Mouse (Mus musculus): ENCODE results near the gene Taok3. TPM values are rescaled to one million over a fixed set of nuclear protein-coding genes. Genes with fewer than 3 reads are reported as not detected.

Taok3 gene
- polyA plus RNA-seq, 1 experiment from 2014 or later = 19.7 TPM

DNA sequence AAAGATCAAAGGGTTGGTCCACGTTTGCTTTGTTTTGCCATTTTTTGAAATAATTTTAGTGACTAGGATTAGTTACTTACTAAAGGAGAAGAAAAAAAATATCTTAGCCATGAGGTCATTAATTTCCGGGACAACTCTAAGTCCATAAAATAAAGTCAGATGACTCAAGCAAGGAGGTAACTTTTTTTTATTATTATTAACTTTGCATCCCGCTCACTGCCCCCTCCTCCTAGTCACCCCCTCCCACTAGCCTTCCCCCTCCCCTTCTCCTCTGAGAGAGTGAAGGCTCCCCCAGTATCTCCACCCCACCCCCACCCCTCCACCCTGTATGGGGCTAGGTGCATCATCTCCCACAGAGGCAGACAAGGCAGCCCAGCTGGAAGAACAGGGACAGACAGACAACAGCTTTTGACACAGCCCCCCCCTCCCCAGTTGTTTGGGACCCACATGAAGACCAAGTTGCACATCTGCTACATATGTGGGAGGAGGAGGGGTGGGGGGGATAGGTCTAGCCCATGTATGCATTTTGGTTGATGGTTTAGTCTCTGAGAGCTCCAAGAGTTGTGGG, 15.0 kb downstream of the Taok3 start:
- H3K4me1 ChIP-seq (ENCODE audit: control insufficient read depth, insufficient read depth, low read length) = peaks cover 7% of the 10 kb centered on the region
- no peak overlapping the region for H3K9ac ChIP-seq (ENCODE audit: low read length)
- no peak overlapping the region for H3K4me2 ChIP-seq
- no peaks in the 10 kb centered on the region for H3K9me3 ChIP-seq (ENCODE audit: control insufficient read depth, low read length)
- no peak for ATAC-seq (ENCODE audit: low FRiP score)
- no peaks in the 10 kb centered on the region for H3K36me3 ChIP-seq (ENCODE audit: control insufficient read depth, insufficient read depth, low read length)
- no peak overlapping the region for H3K4me3 ChIP-seq (ENCODE audit: low read depth, low read length)
- no peaks in the 10 kb centered on the region for H3K27me3 ChIP-seq (ENCODE audit: control insufficient read depth, insufficient read depth, low read length)
- no peak overlapping the region for H3K27ac ChIP-seq (ENCODE audit: low read depth, low read length)
- WGBS = 78% methylated on average over 3 of the region's 3 CpGs
- no peak for DNase-seq (ENCODE audit: low spot score, missing footprints)

DNA sequence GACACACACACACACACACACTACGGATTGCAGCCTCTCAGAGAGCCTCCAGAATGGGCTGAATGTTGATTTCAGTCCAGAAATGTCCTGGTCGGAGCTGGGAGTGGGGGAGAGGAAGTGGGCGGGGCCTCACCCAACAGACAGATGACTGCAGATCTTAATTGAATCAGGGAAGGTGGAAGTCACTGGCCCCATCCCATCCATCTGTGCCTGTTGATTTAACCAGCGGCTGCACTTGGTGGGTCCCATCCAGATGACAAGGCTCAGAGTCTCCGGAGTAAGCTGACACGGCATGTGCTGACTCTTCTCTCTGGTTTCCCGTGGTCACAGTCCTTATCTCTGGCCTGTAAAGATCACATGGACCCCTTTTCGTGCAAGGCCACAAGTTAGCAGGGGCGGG, 15.9 kb downstream of the Taok3 start:
- H3K9me3 ChIP-seq (ENCODE audit: control insufficient read depth, low read length) = no peaks in the 10 kb centered on the region
- no peak overlapping the region for H3K4me2 ChIP-seq
- ATAC-seq (ENCODE audit: low FRiP score) (peak; percentile 67; the same call in 1 of the 2 replicates), DNase-seq (ENCODE audit: low spot score, missing footprints) (peak; percentile 86)
- whole genome bisulfite sequencing = 47% methylated on average over 9 of the region's 9 CpGs
- H3K4me3 ChIP-seq (ENCODE audit: low read depth, low read length) = no peak overlapping the region
- no peaks in the 10 kb centered on the region for H3K27me3 ChIP-seq (ENCODE audit: control insufficient read depth, insufficient read depth, low read length)
- H3K4me1 ChIP-seq (ENCODE audit: control insufficient read depth, insufficient read depth, low read length) = peaks cover 7% of the 10 kb centered on the region
- no peaks in the 10 kb centered on the region for H3K36me3 ChIP-seq (ENCODE audit: control insufficient read depth, insufficient read depth, low read length)
- H3K9ac ChIP-seq (ENCODE audit: low read length) = no peak overlapping the region
- no peak overlapping the region for H3K27ac ChIP-seq (ENCODE audit: low read depth, low read length)

DNA sequence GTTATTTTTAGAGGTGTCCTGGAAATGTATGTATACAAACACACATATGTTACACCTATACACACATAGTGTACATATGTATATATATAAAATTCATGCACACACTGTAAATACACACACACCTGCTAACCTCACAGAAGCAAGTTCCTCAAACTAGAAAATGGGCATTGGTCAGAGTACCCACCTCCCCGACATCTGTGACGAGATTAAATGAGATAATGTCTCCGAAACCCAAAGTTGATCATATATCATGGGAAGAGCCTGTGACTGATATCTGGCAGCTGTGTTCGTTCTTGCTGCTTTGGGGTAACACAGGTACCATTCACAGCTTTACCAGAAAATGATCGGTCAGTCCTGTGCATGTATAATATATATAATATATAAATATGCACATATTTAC, 16.6 kb downstream of the Taok3 start:
- no peak overlapping the region for H3K27ac ChIP-seq (ENCODE audit: low read depth, low read length)
- H3K9me3 ChIP-seq (ENCODE audit: control insufficient read depth, low read length) = no peaks in the 10 kb centered on the region
- WGBS = 94% methylated on average over 5 of the region's 5 CpGs

DNA sequence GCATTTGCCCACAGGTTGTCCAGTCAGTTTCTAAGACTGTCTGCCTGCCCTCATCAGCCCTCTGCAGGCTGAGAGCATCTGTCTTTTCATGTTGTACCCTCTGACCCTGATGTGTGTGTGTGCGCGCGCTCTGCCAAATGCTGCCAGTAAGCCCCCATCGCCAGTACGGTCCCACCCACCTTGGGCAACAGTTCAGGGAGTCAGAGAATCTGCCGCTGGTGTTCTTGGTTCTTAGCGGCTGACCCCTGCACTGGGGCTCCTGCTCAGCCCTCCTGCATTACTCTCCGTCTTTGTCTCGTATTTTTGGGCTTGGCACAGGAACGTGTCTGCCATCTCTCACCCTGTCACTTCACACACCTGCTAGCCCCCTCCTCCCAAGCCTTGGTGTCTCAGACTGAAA, 17.1 kb downstream of the Taok3 start:
- no peak overlapping the region for H3K4me3 ChIP-seq (ENCODE audit: low read depth, low read length)
- peaks cover 7% of the 10 kb centered on the region for H3K4me1 ChIP-seq (ENCODE audit: control insufficient read depth, insufficient read depth, low read length)
- no peak overlapping the region for H3K9ac ChIP-seq (ENCODE audit: low read length)
- H3K36me3 ChIP-seq (ENCODE audit: control insufficient read depth, insufficient read depth, low read length) = no peaks in the 10 kb centered on the region
- no peak overlapping the region for H3K4me2 ChIP-seq
- ATAC-seq (ENCODE audit: low FRiP score) (no peak), DNase-seq (ENCODE audit: low spot score, missing footprints) (no peak)
- WGBS = 77% methylated on average over 10 of the region's 10 CpGs
- no peaks in the 10 kb centered on the region for H3K9me3 ChIP-seq (ENCODE audit: control insufficient read depth, low read length)
- H3K27me3 ChIP-seq (ENCODE audit: control insufficient read depth, insufficient read depth, low read length) = no peaks in the 10 kb centered on the region
- H3K27ac ChIP-seq (ENCODE audit: low read depth, low read length) = no peak overlapping the region

More for the DNA sequence above, 16.6 kb downstream of the Taok3 start:
- Histone ChIP-seq H3K4me3 (ENCODE audit: low read depth, low read length) (no peak overlapping the region), H3K4me1 (ENCODE audit: control insufficient read depth, insufficient read depth, low read length) (peaks cover 7% of the 10 kb centered on the region), H3K27me3 (ENCODE audit: control insufficient read depth, insufficient read depth, low read length) (no peaks in the 10 kb centered on the region), H3K36me3 (ENCODE audit: control insufficient read depth, insufficient read depth, low read length) (no peaks in the 10 kb centered on the region), H3K9ac (ENCODE audit: low read length) (no peak overlapping the region), H3K4me2 (no peak overlapping the region)
- DNase-seq (ENCODE audit: low spot score, missing footprints) = no peak
- ATAC-seq (ENCODE audit: low FRiP score) = no peak

DNA sequence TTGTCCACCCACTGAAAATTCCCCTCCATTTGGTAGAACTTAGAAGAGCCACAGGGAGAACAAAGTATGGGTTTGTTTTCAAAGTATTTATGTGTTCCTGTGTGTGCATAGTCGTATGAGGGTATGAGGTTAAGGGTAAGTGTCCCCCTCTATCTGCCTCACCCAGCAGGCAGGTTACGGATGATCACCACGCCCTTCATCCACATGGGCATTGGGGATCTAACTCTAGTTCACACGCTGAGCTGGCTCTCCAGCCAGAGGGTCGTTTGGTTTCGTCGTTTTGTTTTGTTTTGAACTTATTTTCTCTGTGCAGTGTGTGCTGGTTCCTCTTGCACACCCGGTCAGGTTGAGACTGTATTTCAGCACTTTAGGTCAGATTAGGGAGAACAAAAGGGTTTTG, 17.7 kb downstream of the Taok3 start:
- DNase-seq (ENCODE audit: low spot score, missing footprints) = no peak
- no peak overlapping the region for H3K27ac ChIP-seq (ENCODE audit: low read depth, low read length)
- H3K9ac ChIP-seq (ENCODE audit: low read length) = no peak overlapping the region
- H3K4me3 ChIP-seq (ENCODE audit: low read depth, low read length) = no peak overlapping the region
- no peak for ATAC-seq (ENCODE audit: low FRiP score)
- H3K4me1 ChIP-seq (ENCODE audit: control insufficient read depth, insufficient read depth, low read length) = peaks cover 7% of the 10 kb centered on the region
- H3K9me3 ChIP-seq (ENCODE audit: control insufficient read depth, low read length) = no peaks in the 10 kb centered on the region
- H3K4me2 ChIP-seq = no peak overlapping the region
- no peaks in the 10 kb centered on the region for H3K27me3 ChIP-seq (ENCODE audit: control insufficient read depth, insufficient read depth, low read length)
- H3K36me3 ChIP-seq (ENCODE audit: control insufficient read depth, insufficient read depth, low read length) = no peaks in the 10 kb centered on the region
- 82% methylated on average over 8 of the region's 8 CpGs for WGBS

DNA sequence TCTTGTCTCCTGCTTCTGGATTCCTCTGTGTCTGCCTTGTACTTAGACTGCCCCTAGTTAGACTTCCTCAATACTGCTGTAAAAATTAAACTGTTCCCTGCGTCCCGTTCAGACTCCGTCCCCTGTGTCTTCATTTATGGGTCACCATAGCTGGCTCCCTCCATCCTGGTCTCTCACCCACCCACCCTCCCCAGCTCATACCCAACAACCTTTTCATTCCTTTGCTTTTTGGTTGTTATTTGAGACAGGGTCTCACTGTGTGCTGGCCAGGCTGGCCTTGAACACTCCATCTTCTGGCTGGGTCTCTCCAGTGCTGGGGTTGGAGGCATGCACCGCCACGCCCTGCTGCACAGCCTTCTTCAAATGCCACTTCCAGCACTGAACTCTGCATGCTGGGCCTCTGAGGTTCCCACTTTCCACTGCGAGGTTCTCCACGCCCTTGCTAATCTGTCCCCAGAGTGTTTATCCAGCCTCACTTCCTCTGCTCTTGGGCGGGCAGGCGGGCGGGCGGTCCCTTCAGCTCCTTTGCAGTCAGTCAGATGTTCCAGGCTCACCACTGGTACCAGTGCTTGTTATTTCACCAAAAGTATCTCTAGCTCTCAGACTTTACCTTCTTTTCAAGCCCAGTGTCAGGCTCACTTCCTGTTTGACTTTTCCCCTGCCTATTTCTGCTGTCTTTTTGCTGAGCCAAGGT, 18.5 kb downstream of the Taok3 start:
- DNase-seq (ENCODE audit: low spot score, missing footprints) = no peak
- no peak overlapping the region for H3K4me3 ChIP-seq (ENCODE audit: low read depth, low read length)
- H3K36me3 ChIP-seq (ENCODE audit: control insufficient read depth, insufficient read depth, low read length) = no peaks in the 10 kb centered on the region
- H3K9me3 ChIP-seq (ENCODE audit: control insufficient read depth, low read length) = no peaks in the 10 kb centered on the region
- H3K9ac ChIP-seq (ENCODE audit: low read length) = no peak overlapping the region
- H3K4me2 ChIP-seq = no peak overlapping the region
- H3K27me3 ChIP-seq (ENCODE audit: control insufficient read depth, insufficient read depth, low read length) = no peaks in the 10 kb centered on the region
- WGBS = 83% methylated on average over 11 of the region's 11 CpGs
- H3K27ac ChIP-seq (ENCODE audit: low read depth, low read length) = no peak overlapping the region
- H3K4me1 ChIP-seq (ENCODE audit: control insufficient read depth, insufficient read depth, low read length) = peaks cover 7% of the 10 kb centered on the region
- ATAC-seq (ENCODE audit: low FRiP score) = no peak

DNA sequence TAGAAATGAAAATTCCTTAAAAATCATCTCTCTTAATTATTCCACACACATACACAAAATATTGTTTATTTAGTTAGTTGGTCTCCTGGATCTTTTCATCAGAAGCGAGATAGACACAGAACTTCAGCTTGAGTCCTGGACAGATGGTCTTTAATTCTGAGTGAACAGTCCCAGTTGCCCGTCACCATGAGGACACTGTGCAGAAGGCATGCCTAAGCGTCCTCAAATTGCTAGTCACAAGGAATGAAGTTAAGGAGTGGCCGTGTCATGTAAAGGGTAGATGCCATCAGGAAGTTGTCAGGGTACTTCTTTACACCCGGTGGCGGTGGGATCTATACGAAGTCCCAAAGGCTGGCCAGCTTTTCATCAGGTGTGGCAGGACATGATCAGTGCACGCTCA, 19.9 kb downstream of the Taok3 start:
- Histone ChIP-seq H3K27me3 (ENCODE audit: control insufficient read depth, insufficient read depth, low read length) (no peaks in the 10 kb centered on the region), H3K9me3 (ENCODE audit: control insufficient read depth, low read length) (no peaks in the 10 kb centered on the region), H3K27ac (ENCODE audit: low read depth, low read length) (no peak overlapping the region), H3K36me3 (ENCODE audit: control insufficient read depth, insufficient read depth, low read length) (no peaks in the 10 kb centered on the region), H3K4me2 (no peak overlapping the region), H3K4me3 (ENCODE audit: low read depth, low read length) (no peak overlapping the region), H3K9ac (ENCODE audit: low read length) (no peak overlapping the region), H3K4me1 (ENCODE audit: control insufficient read depth, insufficient read depth, low read length) (peaks cover 7% of the 10 kb centered on the region)
- no peak for ATAC-seq (ENCODE audit: low FRiP score)
- no peak for DNase-seq (ENCODE audit: low spot score, missing footprints)
- WGBS = 72% methylated on average over 8 of the region's 8 CpGs

DNA sequence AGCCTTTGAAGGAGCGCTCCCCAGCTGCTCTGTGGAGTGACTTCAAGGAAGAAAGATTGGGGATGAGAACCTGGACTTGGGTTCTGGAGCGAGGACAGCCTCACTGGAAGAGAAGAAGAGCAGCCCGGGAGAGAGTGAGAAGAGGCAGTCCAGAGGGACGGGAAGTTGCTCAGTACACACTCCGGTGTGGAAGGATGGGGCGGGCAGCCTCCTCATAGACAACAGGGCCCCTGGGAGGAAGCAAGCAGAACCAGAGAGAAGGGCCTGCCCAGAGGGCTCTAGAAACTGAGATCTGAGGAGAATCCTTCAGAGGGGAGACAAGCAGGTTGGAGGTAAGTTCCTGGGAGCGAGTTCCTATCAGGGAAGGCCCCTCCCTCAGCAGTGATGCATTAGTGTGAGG, 20.4 kb downstream of the Taok3 start:
- 73% methylated on average over 7 of the region's 7 CpGs for WGBS
- Histone ChIP-seq H3K9me3 (ENCODE audit: control insufficient read depth, low read length) (no peaks in the 10 kb centered on the region), H3K27ac (ENCODE audit: low read depth, low read length) (no peak overlapping the region)

DNA sequence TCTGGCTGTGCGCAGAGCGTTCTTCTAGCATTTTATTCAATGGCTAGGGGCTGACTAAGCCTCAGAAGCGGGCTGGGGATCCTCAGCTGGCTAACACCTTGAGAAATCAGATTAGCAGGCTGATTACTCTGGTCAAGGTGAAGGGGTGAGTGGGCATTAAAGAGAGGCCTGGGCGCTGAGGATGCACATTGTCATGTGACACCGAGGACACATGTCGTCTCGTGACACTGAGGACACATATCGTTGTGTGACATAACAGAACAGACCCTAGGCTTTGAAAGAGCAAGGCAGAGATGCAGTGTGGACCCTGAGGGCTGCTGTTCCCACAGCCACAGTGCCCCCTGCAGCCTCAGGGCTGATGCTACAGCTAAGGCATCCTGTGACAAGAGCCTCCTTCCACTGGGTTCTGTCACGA, 23.8 kb downstream of the Taok3 start:
- no peak overlapping the region for H3K4me2 ChIP-seq
- no peak overlapping the region for H3K9ac ChIP-seq (ENCODE audit: low read length)
- no peaks in the 10 kb centered on the region for H3K27me3 ChIP-seq (ENCODE audit: control insufficient read depth, insufficient read depth, low read length)
- WGBS = 65% methylated on average over 9 of the region's 9 CpGs
- no peak overlapping the region for H3K4me3 ChIP-seq (ENCODE audit: low read depth, low read length)
- ATAC-seq (ENCODE audit: low FRiP score) (no peak), DNase-seq (ENCODE audit: low spot score, missing footprints) (no peak)
- no peak overlapping the region for H3K27ac ChIP-seq (ENCODE audit: low read depth, low read length)
- peaks cover 2% of the 10 kb centered on the region; the same call in 1 of the 2 replicates for H3K9me3 ChIP-seq (ENCODE audit: control insufficient read depth, low read length)
- no peaks in the 10 kb centered on the region for H3K4me1 ChIP-seq (ENCODE audit: control insufficient read depth, insufficient read depth, low read length)
- no peaks in the 10 kb centered on the region for H3K36me3 ChIP-seq (ENCODE audit: control insufficient read depth, insufficient read depth, low read length)

More for the DNA sequence above, 20.4 kb downstream of the Taok3 start:
- ATAC-seq (ENCODE audit: low FRiP score) = no peak
- Histone ChIP-seq H3K27me3 (ENCODE audit: control insufficient read depth, insufficient read depth, low read length) (no peaks in the 10 kb centered on the region), H3K4me1 (ENCODE audit: control insufficient read depth, insufficient read depth, low read length) (peaks cover 2% of the 10 kb centered on the region), H3K4me2 (no peak overlapping the region), H3K9ac (ENCODE audit: low read length) (no peak overlapping the region), H3K4me3 (ENCODE audit: low read depth, low read length) (no peak overlapping the region), H3K36me3 (ENCODE audit: control insufficient read depth, insufficient read depth, low read length) (no peaks in the 10 kb centered on the region)
- DNase-seq (ENCODE audit: low spot score, missing footprints) = no peak

Data from midbrain, embryonic 11.5 days (tissue).